Mouse (Mus musculus): Measurements from ENCODE around the gene Ppp1r13l. TPM values are rescaled to one million over a fixed set of nuclear protein-coding genes. Genes with fewer than 3 reads are reported as not detected.

Gene Ppp1r13l
- polyA plus RNA-seq, 1 experiment from 2014 or later: 4.9 TPM

- H3K4me3 ChIP-seq: no peak overlapping the region
- no peak overlapping the region for H3K27ac ChIP-seq (replicated peaks)
- H3K9me3 ChIP-seq (replicated peaks): no peaks in the 10 kb centered on the region
- H3K4me1 ChIP-seq: peaks cover 51% of the 10 kb centered on the region
- no peak for DNase-seq (ENCODE audit: low spot score)
- WGBS: 89% methylated on average over 11 of the region's 11 CpGs
- H3K36me3 ChIP-seq: no peaks in the 10 kb centered on the region
- H3K27me3 ChIP-seq (ENCODE audit: low read depth, poor library complexity, severe bottlenecking): peaks cover 6% of the 10 kb centered on the region
These were observed 35.3 kb upstream of the Ppp1r13l start for GRCm38 (mm10) chr7:19324221-19324620.

GRCm38 (mm10) chr7:19325262-19326199 lies 34.0 kb upstream of the Ppp1r13l start:
- DNase-seq (ENCODE audit: low spot score): no peak
- Histone ChIP-seq H3K36me3 (no peaks in the 10 kb centered on the region), H3K27me3 (ENCODE audit: low read depth, poor library complexity, severe bottlenecking) (peaks cover 7% of the 10 kb centered on the region; the same call in 1 of the 2 replicates), H3K4me1 (peaks cover 38% of the 10 kb centered on the region), H3K27ac (replicated peaks) (peak overlapping the region; percentile 81), H3K4me3 (peak overlapping the region; percentile 58; the same call in 1 of the 2 replicates), H3K9me3 (replicated peaks) (no peaks in the 10 kb centered on the region)
- WGBS: 73% methylated on average over 21 of the region's 21 CpGs

- no peaks in the 10 kb centered on the region for H3K9me3 ChIP-seq (replicated peaks)
- H3K27me3 ChIP-seq (ENCODE audit: low read depth, poor library complexity, severe bottlenecking): peaks cover 8% of the 10 kb centered on the region; the same call in 1 of the 2 replicates
- DNase-seq (ENCODE audit: low spot score): peak; percentile 90
- H3K36me3 ChIP-seq: no peaks in the 10 kb centered on the region
- H3K4me1 ChIP-seq: peaks cover 32% of the 10 kb centered on the region
- H3K4me3 ChIP-seq: peak overlapping the region; percentile 58
- WGBS: 0% methylated on average over 20 of the region's 20 CpGs
- H3K27ac ChIP-seq (replicated peaks): peak overlapping the region; percentile 81
These were observed 33.2 kb upstream of the Ppp1r13l start for GRCm38 (mm10) chr7:19326359-19326758.

GRCm38 (mm10) chr7:19327128-19327527 lies 32.4 kb upstream of the Ppp1r13l start:
- Histone ChIP-seq H3K27ac (replicated peaks) (peak overlapping the region; percentile 81), H3K4me1 (peaks cover 26% of the 10 kb centered on the region), H3K36me3 (no peaks in the 10 kb centered on the region), H3K9me3 (replicated peaks) (no peaks in the 10 kb centered on the region), H3K4me3 (peak overlapping the region; percentile 58), H3K27me3 (ENCODE audit: low read depth, poor library complexity, severe bottlenecking) (peaks cover 16% of the 10 kb centered on the region; the same call in 1 of the 2 replicates)
- peak; percentile 90 for DNase-seq (ENCODE audit: low spot score)
- WGBS: 0% methylated on average over 22 of the region's 22 CpGs

- Histone ChIP-seq H3K27me3 (ENCODE audit: low read depth, poor library complexity, severe bottlenecking) (peaks cover 21% of the 10 kb centered on the region; the same call in 1 of the 2 replicates), H3K27ac (replicated peaks) (peak overlapping the region; percentile 81), H3K4me1 (peaks cover 30% of the 10 kb centered on the region), H3K9me3 (replicated peaks) (no peaks in the 10 kb centered on the region), H3K36me3 (no peaks in the 10 kb centered on the region), H3K4me3 (peak overlapping the region; percentile 58; the same call in 1 of the 2 replicates)
- WGBS: 82% methylated on average over 5 of the region's 5 CpGs
- no peak for DNase-seq (ENCODE audit: low spot score)
These were observed 31.8 kb upstream of the Ppp1r13l start for GRCm38 (mm10) chr7:19327782-19328181.

GRCm38 (mm10) chr7:19328425-19328824 lies 31.1 kb upstream of the Ppp1r13l start:
- DNase-seq (ENCODE audit: low spot score): no peak
- H3K27me3 ChIP-seq (ENCODE audit: low read depth, poor library complexity, severe bottlenecking): peaks cover 21% of the 10 kb centered on the region; the same call in 1 of the 2 replicates

GRCm38 (mm10) chr7:19331910-19332309 lies 27.6 kb upstream of the Ppp1r13l start:
- Histone ChIP-seq H3K27ac (replicated peaks) (no peak overlapping the region), H3K4me1 (peaks cover 31% of the 10 kb centered on the region), H3K9me3 (replicated peaks) (no peaks in the 10 kb centered on the region), H3K27me3 (ENCODE audit: low read depth, poor library complexity, severe bottlenecking) (peaks cover 30% of the 10 kb centered on the region; the same call in 1 of the 2 replicates), H3K36me3 (no peaks in the 10 kb centered on the region), H3K4me3 (no peak overlapping the region; the same call in 1 of the 2 replicates)
- no peak for DNase-seq (ENCODE audit: low spot score)
- 64% methylated on average over 2 of the region's 2 CpGs for WGBS

More at GRCm38 (mm10) chr7:19328425-19328824, 31.1 kb upstream of the Ppp1r13l start:
- Histone ChIP-seq H3K4me3 (no peak overlapping the region), H3K4me1 (peaks cover 37% of the 10 kb centered on the region), H3K27ac (replicated peaks) (no peak overlapping the region), H3K9me3 (replicated peaks) (no peaks in the 10 kb centered on the region), H3K36me3 (no peaks in the 10 kb centered on the region)

GRCm38 (mm10) chr7:19332709-19333352 lies 26.7 kb upstream of the Ppp1r13l start:
- H3K9me3 ChIP-seq (replicated peaks): no peaks in the 10 kb centered on the region
- peak; percentile 63 for DNase-seq (ENCODE audit: low spot score)
- WGBS: under 1% methylated on average over 52 of the region's 52 CpGs
- peak overlapping the region; percentile 63 for H3K4me3 ChIP-seq
- peaks cover 39% of the 10 kb centered on the region for H3K27me3 ChIP-seq (ENCODE audit: low read depth, poor library complexity, severe bottlenecking)
- H3K36me3 ChIP-seq: no peaks in the 10 kb centered on the region
- H3K27ac ChIP-seq (replicated peaks): peak overlapping the region; percentile 85
- H3K4me1 ChIP-seq: peaks cover 22% of the 10 kb centered on the region

- Histone ChIP-seq H3K36me3 (no peaks in the 10 kb centered on the region), H3K27me3 (ENCODE audit: low read depth, poor library complexity, severe bottlenecking) (peaks cover 41% of the 10 kb centered on the region; the same call in 1 of the 2 replicates)
These were observed 24.0 kb upstream of the Ppp1r13l start for GRCm38 (mm10) chr7:19335583-19335982.

GRCm38 (mm10) chr7:19337122-19337521 lies 22.4 kb upstream of the Ppp1r13l start:
- H3K27me3 ChIP-seq (ENCODE audit: low read depth, poor library complexity, severe bottlenecking): peaks cover 47% of the 10 kb centered on the region
- H3K27ac ChIP-seq (replicated peaks): no peak overlapping the region
- H3K36me3 ChIP-seq: no peaks in the 10 kb centered on the region
- H3K9me3 ChIP-seq (replicated peaks): no peaks in the 10 kb centered on the region
- no peak for DNase-seq (ENCODE audit: low spot score)
- 73% methylated on average over 10 of the region's 10 CpGs for WGBS
- peaks cover 31% of the 10 kb centered on the region for H3K4me1 ChIP-seq
- H3K4me3 ChIP-seq: no peak overlapping the region

More at GRCm38 (mm10) chr7:19335583-19335982, 24.0 kb upstream of the Ppp1r13l start:
- H3K9me3 ChIP-seq (replicated peaks): no peaks in the 10 kb centered on the region
- WGBS: 41% methylated on average over 3 of the region's 3 CpGs
- no peak overlapping the region for H3K4me3 ChIP-seq
- no peak overlapping the region for H3K27ac ChIP-seq (replicated peaks)
- no peak for DNase-seq (ENCODE audit: low spot score)
- H3K4me1 ChIP-seq: peaks cover 20% of the 10 kb centered on the region

GRCm38 (mm10) chr7:19338060-19338459 lies 21.5 kb upstream of the Ppp1r13l start:
- no peaks in the 10 kb centered on the region for H3K9me3 ChIP-seq (replicated peaks)
- no peak overlapping the region for H3K27ac ChIP-seq (replicated peaks)
- peaks cover 46% of the 10 kb centered on the region for H3K27me3 ChIP-seq (ENCODE audit: low read depth, poor library complexity, severe bottlenecking)
- no peak for DNase-seq (ENCODE audit: low spot score)
- H3K36me3 ChIP-seq: no peaks in the 10 kb centered on the region
- WGBS: 69% methylated on average over 2 of the region's 2 CpGs
- H3K4me1 ChIP-seq: peaks cover 33% of the 10 kb centered on the region
- H3K4me3 ChIP-seq: no peak overlapping the region

- no peak for DNase-seq (ENCODE audit: low spot score)
- WGBS: 76% methylated on average over 7 of the region's 7 CpGs
- Histone ChIP-seq H3K9me3 (replicated peaks) (no peaks in the 10 kb centered on the region), H3K4me1 (peaks cover 31% of the 10 kb centered on the region), H3K27me3 (ENCODE audit: low read depth, poor library complexity, severe bottlenecking) (peaks cover 46% of the 10 kb centered on the region), H3K4me3 (no peak overlapping the region), H3K27ac (replicated peaks) (no peak overlapping the region), H3K36me3 (no peaks in the 10 kb centered on the region)
These were observed 21.0 kb upstream of the Ppp1r13l start for GRCm38 (mm10) chr7:19338596-19338995.
